Mouse (Mus musculus): ENCODE data around the gene Sgtb.

Gene Sgtb

GRCm38 (mm10) chr13:104109816-104110521, 428 bp downstream of the Sgtb start:
- DNase-seq (ENCODE audit: low spot score in 2 of 2): no peak

GRCm38 (mm10) chr13:104110526-104110925, 985 bp downstream of the Sgtb start:
- DNase-seq (ENCODE audit: low spot score in 2 of 2): no peak

GRCm38 (mm10) chr13:104112266-104112900, 2.8 kb downstream of the Sgtb start:
- no peak for DNase-seq (ENCODE audit: low spot score in 2 of 2)

- no peak for DNase-seq (ENCODE audit: low spot score in 2 of 2)
Measured at GRCm38 (mm10) chr13:104113782-104114181, 4.2 kb downstream of the Sgtb start.

GRCm38 (mm10) chr13:104114827-104115226, 5.3 kb downstream of the Sgtb start:
- DNase-seq (ENCODE audit: low spot score in 2 of 2): no peak

- DNase-seq (ENCODE audit: low spot score in 2 of 2): no peak
Measured at GRCm38 (mm10) chr13:104122078-104122840, 12.7 kb downstream of the Sgtb start.

- no peak for DNase-seq (ENCODE audit: low spot score in 2 of 2)
Measured at GRCm38 (mm10) chr13:104123662-104124381, 14.3 kb downstream of the Sgtb start.

- DNase-seq (ENCODE audit: low spot score in 2 of 2): no peak
Measured at GRCm38 (mm10) chr13:104132561-104132960, 23.0 kb downstream of the Sgtb start.

GRCm38 (mm10) chr13:104134510-104135085, 25.1 kb downstream of the Sgtb start:
- DNase-seq (ENCODE audit: low spot score in 2 of 2): no peak

- DNase-seq (ENCODE audit: low spot score in 2 of 2): peak; percentile 75 to 85
Measured at GRCm38 (mm10) chr13:104139369-104140209, 30.0 kb downstream of the Sgtb start.

GRCm38 (mm10) chr13:104144871-104145270, 35.3 kb downstream of the Sgtb start:
- no peak for DNase-seq (ENCODE audit: low spot score in 2 of 2)

- no peak for DNase-seq (ENCODE audit: low spot score in 2 of 2)
Measured at GRCm38 (mm10) chr13:104145646-104146045, 36.1 kb downstream of the Sgtb start.

- no peak for DNase-seq (ENCODE audit: low spot score in 2 of 2)
Measured at GRCm38 (mm10) chr13:104154180-104154579, 44.6 kb downstream of the Sgtb start.

- DNase-seq (ENCODE audit: low spot score in 2 of 2): no peak
Measured at GRCm38 (mm10) chr13:104155106-104155505, 45.6 kb downstream of the Sgtb start.

GRCm38 (mm10) chr13:104155686-104156085, 46.1 kb downstream of the Sgtb start:
- no peak for DNase-seq (ENCODE audit: low spot score in 2 of 2)

- no peak for DNase-seq (ENCODE audit: low spot score in 2 of 2)
Measured at GRCm38 (mm10) chr13:104171711-104172110, 62.2 kb downstream of the Sgtb start.

- DNase-seq (ENCODE audit: low spot score in 2 of 2): no peak
Measured at GRCm38 (mm10) chr13:104172498-104172897, 63.0 kb downstream of the Sgtb start.

GRCm38 (mm10) chr13:104176874-104177273, 67.3 kb downstream of the Sgtb start:
- no peak for DNase-seq (ENCODE audit: low spot score in 2 of 2)

GRCm38 (mm10) chr13:104177796-104178649, 68.5 kb downstream of the Sgtb start, which contains the start of gene Trappc13:
Trappc13 (minus strand) TSS chr13:104178469.
- peak in 1 of 2 experiments; percentile 79 for DNase-seq (ENCODE audit: low spot score in 2 of 2)
